Mouse (Mus musculus): ENCODE data around the gene Rbfox3.

- no peak for TF ChIP-seq CTCF (IDR thresholded peaks at IDR 0.05; ENCODE audit: low read depth)
- TF ChIP-seq EP300 (optimal IDR thresholded peaks at IDR 0.05) = no peak
Observed at GRCm38 (mm10) chr11:118858305-118858704, 53.1 kb downstream of the Rbfox3 start.

Data from stomach, postnatal 0 days (tissue).